Mouse (Mus musculus): ENCODE measurements around the gene Slc39a7. TPM values are rescaled to one million over a fixed set of nuclear protein-coding genes. Genes with fewer than 3 reads are reported as not detected.
"Not testable (repeated sequence)": the region's sequence is repeated elsewhere in the genome, so short reads cannot be mapped to it uniquely, and the experiment has no call there.

Gene Slc39a7
- polyA plus RNA-seq, 1 experiment, result 33.4 TPM

GRCm38 (mm10) chr17:34021539-34022413 is 9.7 kb downstream of the Slc39a7 start:
- Histone ChIP-seq H3K4me1 (ENCODE audit: control insufficient read depth, insufficient read depth, low read length) (peaks cover 28% of the 10 kb centered on the region), H3K27me3 (ENCODE audit: control insufficient read depth, insufficient read depth, low read length) (no peaks in the 10 kb centered on the region), H3K36me3 (ENCODE audit: control insufficient read depth, insufficient read depth, low read length) (peaks cover 2% of the 10 kb centered on the region; the same call in 1 of the 2 replicates), H3K27ac (ENCODE audit: control insufficient read depth, insufficient read depth, low read depth, low read length) (0 out of 2 replicates have a peak overlapping the region, but pooled peaks have one; percentile 44), H3K4me3 (ENCODE audit: control insufficient read depth, low read depth, low read length) (peak overlapping the region; percentile 76)
- no peak for TF ChIP-seq POLR2A (IDR thresholded peaks at IDR 0.05; ENCODE audit: control insufficient read depth, low read depth, low read length)
- TF ChIP-seq CTCF (IDR thresholded peaks at IDR 0.05; ENCODE audit: control insufficient read depth, insufficient read depth, insufficient replicate concordance, low read depth, low read length), result no peak

- Histone ChIP-seq H3K27me3 (ENCODE audit: control insufficient read depth, insufficient read depth, low read length) (no peaks in the 10 kb centered on the region), H3K36me3 (ENCODE audit: control insufficient read depth, insufficient read depth, low read length) (no peaks in the 10 kb centered on the region), H3K27ac (ENCODE audit: control insufficient read depth, insufficient read depth, low read depth, low read length) (no peak overlapping the region), H3K4me1 (ENCODE audit: control insufficient read depth, insufficient read depth, low read length) (no peaks in the 10 kb centered on the region), H3K4me3 (ENCODE audit: control insufficient read depth, low read depth, low read length) (no peak overlapping the region)
- TF ChIP-seq CTCF (IDR thresholded peaks at IDR 0.05; ENCODE audit: control insufficient read depth, insufficient read depth, insufficient replicate concordance, low read depth, low read length) (no peak), POLR2A (IDR thresholded peaks at IDR 0.05; ENCODE audit: control insufficient read depth, low read depth, low read length) (no peak)
These were observed 18.0 kb downstream of the Slc39a7 start for GRCm38 (mm10) chr17:34013436-34013835.

- H3K27me3 ChIP-seq (ENCODE audit: control insufficient read depth, insufficient read depth, low read length), result no peaks in the 10 kb centered on the region
- no peak overlapping the region for H3K4me3 ChIP-seq (ENCODE audit: control insufficient read depth, low read depth, low read length)
- H3K27ac ChIP-seq (ENCODE audit: control insufficient read depth, insufficient read depth, low read depth, low read length), result no peak overlapping the region
- TF ChIP-seq POLR2A (IDR thresholded peaks at IDR 0.05; ENCODE audit: control insufficient read depth, low read depth, low read length) (no peak), CTCF (IDR thresholded peaks at IDR 0.05; ENCODE audit: control insufficient read depth, insufficient read depth, insufficient replicate concordance, low read depth, low read length) (no peak)
- H3K36me3 ChIP-seq (ENCODE audit: control insufficient read depth, insufficient read depth, low read length), result no peaks in the 10 kb centered on the region
- H3K4me1 ChIP-seq (ENCODE audit: control insufficient read depth, insufficient read depth, low read length), result no peaks in the 10 kb centered on the region
These were observed 21.3 kb downstream of the Slc39a7 start for GRCm38 (mm10) chr17:34010156-34010555.

- no peaks in the 10 kb centered on the region for H3K4me1 ChIP-seq (ENCODE audit: control insufficient read depth, insufficient read depth, low read length)
- no peak overlapping the region for H3K4me3 ChIP-seq (ENCODE audit: control insufficient read depth, low read depth, low read length)
- TF ChIP-seq CTCF (IDR thresholded peaks at IDR 0.05; ENCODE audit: control insufficient read depth, insufficient read depth, insufficient replicate concordance, low read depth, low read length), result no peak
- no peaks in the 10 kb centered on the region for H3K27me3 ChIP-seq (ENCODE audit: control insufficient read depth, insufficient read depth, low read length)
- H3K27ac ChIP-seq (ENCODE audit: control insufficient read depth, insufficient read depth, low read depth, low read length), result no peak overlapping the region
- H3K36me3 ChIP-seq (ENCODE audit: control insufficient read depth, insufficient read depth, low read length), result no peaks in the 10 kb centered on the region
These were observed 24.9 kb downstream of the Slc39a7 start for GRCm38 (mm10) chr17:34006570-34006969.

- no peaks in the 10 kb centered on the region for H3K27me3 ChIP-seq (ENCODE audit: control insufficient read depth, insufficient read depth, low read length)
These were observed 28.1 kb downstream of the Slc39a7 start for GRCm38 (mm10) chr17:34003426-34003825.

GRCm38 (mm10) chr17:34000796-34001195 is 30.7 kb downstream of the Slc39a7 start:
- not testable (repeated sequence) for H3K4me1 ChIP-seq (ENCODE audit: control insufficient read depth, insufficient read depth, low read length); H3K4me3 ChIP-seq (ENCODE audit: control insufficient read depth, low read depth, low read length); H3K27me3 ChIP-seq (ENCODE audit: control insufficient read depth, insufficient read depth, low read length); H3K27ac ChIP-seq (ENCODE audit: control insufficient read depth, insufficient read depth, low read depth, low read length); H3K36me3 ChIP-seq (ENCODE audit: control insufficient read depth, insufficient read depth, low read length)

More at GRCm38 (mm10) chr17:34003426-34003825, 28.1 kb downstream of the Slc39a7 start:
- no peak overlapping the region for H3K27ac ChIP-seq (ENCODE audit: control insufficient read depth, insufficient read depth, low read depth, low read length)
- TF ChIP-seq CTCF (IDR thresholded peaks at IDR 0.05; ENCODE audit: control insufficient read depth, insufficient read depth, insufficient replicate concordance, low read depth, low read length), result peak; percentile 79; the same call in 1 of the 2 replicates
- TF ChIP-seq POLR2A (IDR thresholded peaks at IDR 0.05; ENCODE audit: control insufficient read depth, low read depth, low read length), result no peak
- no peaks in the 10 kb centered on the region for H3K36me3 ChIP-seq (ENCODE audit: control insufficient read depth, insufficient read depth, low read length)
- H3K4me3 ChIP-seq (ENCODE audit: control insufficient read depth, low read depth, low read length), result no peak overlapping the region
- peaks cover 9% of the 10 kb centered on the region for H3K4me1 ChIP-seq (ENCODE audit: control insufficient read depth, insufficient read depth, low read length)

- Histone ChIP-seq H3K27me3 (ENCODE audit: control insufficient read depth, insufficient read depth, low read length) (no peaks in the 10 kb centered on the region), H3K4me1 (ENCODE audit: control insufficient read depth, insufficient read depth, low read length) (peaks cover 9% of the 10 kb centered on the region), H3K36me3 (ENCODE audit: control insufficient read depth, insufficient read depth, low read length) (no peaks in the 10 kb centered on the region), H3K4me3 (ENCODE audit: control insufficient read depth, low read depth, low read length) (peak within 1 kb of the TSS; percentile 85), H3K27ac (ENCODE audit: control insufficient read depth, insufficient read depth, low read depth, low read length) (0 out of 2 replicates have a peak within 1 kb of the TSS, but pooled peaks have one; percentile 25)
- TF ChIP-seq CTCF (IDR thresholded peaks at IDR 0.05; ENCODE audit: control insufficient read depth, insufficient read depth, insufficient replicate concordance, low read depth, low read length) (no peak), POLR2A (IDR thresholded peaks at IDR 0.05; ENCODE audit: control insufficient read depth, low read depth, low read length) (peak; percentile 93)
These were observed 31.3 kb downstream of the Slc39a7 start, which contains the start of gene H2-K1 for GRCm38 (mm10) chr17:34000150-34000537. Gene H2-K1, minus strand, starts transcription at chr17:34000347.

Measured in testis, adult 2 months (tissue).